Mouse (Mus musculus) stomach, embryonic 14.5 days (tissue): ENCODE results near the gene Aif1l. TPM values are rescaled to one million over a fixed set of nuclear protein-coding genes. Genes with fewer than 3 reads are reported as not detected.
A peak's percentile ranks its signal among the peaks of the same experiment; 100 is the strongest.

Source experiments
- ATAC-seq: fragments of 200-750 bp; cut with Nextera tagmentation; 2 replicates; pipeline ENCODE4 v1.8.0; 2017; ENCODE audit warnings: low read depth, moderate TSS enrichment; ENCODE audit not compliant: insufficient number of reproducible peaks, insufficient read depth, low FRiP score
- H3K27ac ChIP-seq: fragments of 300-500 bp; sonication (generic); 2 replicates; pipeline ENCODE4 v1.5.1; 2014; ENCODE audit warnings: mild to moderate bottlenecking, low read length, moderate library complexity, mixed read lengths
- H3K27me3 ChIP-seq: fragments of 300-500 bp; sonication (generic); 2 replicates; pipeline ENCODE4 v1.6.1; 2014; ENCODE audit warnings: low read length, control low read depth, mixed read lengths; ENCODE audit not compliant: control insufficient read depth, insufficient read depth
- H3K36me3 ChIP-seq: fragments of 300-500 bp; sonication (generic); 2 replicates; pipeline ENCODE4 v1.6.1; 2014; ENCODE audit warnings: mild to moderate bottlenecking, control low read depth, low read length, moderate library complexity, mixed read lengths; ENCODE audit not compliant: control insufficient read depth, insufficient read depth
- H3K4me1 ChIP-seq: fragments of 300-500 bp; sonication (generic); 2 replicates; pipeline ENCODE4 v1.6.1; 2014; ENCODE audit warnings: low read length, control low read depth, mixed read lengths; ENCODE audit not compliant: control insufficient read depth, insufficient read depth
- H3K4me2 ChIP-seq: fragments of 300-500 bp; sonication (generic); replicated peaks from 2 replicates; pipeline ENCODE4 v1.6.1; 2014; ENCODE audit warnings: low read depth, low read length, control low read depth
- H3K4me3 ChIP-seq: fragments of 300-500 bp; sonication (generic); 2 replicates; pipeline ENCODE4 v1.5.1; 2014; ENCODE audit warnings: low read depth, low read length, control low read depth
- H3K9ac ChIP-seq: fragments of 300-500 bp; sonication (generic); replicated peaks from 2 replicates; pipeline ENCODE4 v1.6.1; 2014; ENCODE audit warnings: low read depth, mild to moderate bottlenecking, control low read depth, low read length, moderate library complexity, mixed read lengths
- H3K9me3 ChIP-seq: fragments of 300-500 bp; sonication (generic); 2 replicates; pipeline ENCODE4 v1.6.1; 2016; ENCODE audit warnings: low read depth, low read length, control low read depth; ENCODE audit not compliant: control insufficient read depth
- WGBS: fragments of 180-500 bp; shearing (Covaris S2); extraction: QIAGEN DNeasy Blood & Tissue Kit; methylation state at CpG from one replicate; pipeline ENCODE4 v1.1.7; 2014; 5-methylcytosine and 5-hydroxymethylcytosine counted together
- polyA plus RNA-seq: library from polyadenylated mRNA; unstranded; fragments of >200 nt; fragmentation: Nextera tagmentation; extraction: Ambion mirVana; gene quantifications from 2 replicates; pipeline ENCODE4 v1.2.1, GENCODE M21; 2014

Aif1l gene
- polyA plus RNA-seq: 18.2 and 21.4 TPM in 2 replicates

DNA sequence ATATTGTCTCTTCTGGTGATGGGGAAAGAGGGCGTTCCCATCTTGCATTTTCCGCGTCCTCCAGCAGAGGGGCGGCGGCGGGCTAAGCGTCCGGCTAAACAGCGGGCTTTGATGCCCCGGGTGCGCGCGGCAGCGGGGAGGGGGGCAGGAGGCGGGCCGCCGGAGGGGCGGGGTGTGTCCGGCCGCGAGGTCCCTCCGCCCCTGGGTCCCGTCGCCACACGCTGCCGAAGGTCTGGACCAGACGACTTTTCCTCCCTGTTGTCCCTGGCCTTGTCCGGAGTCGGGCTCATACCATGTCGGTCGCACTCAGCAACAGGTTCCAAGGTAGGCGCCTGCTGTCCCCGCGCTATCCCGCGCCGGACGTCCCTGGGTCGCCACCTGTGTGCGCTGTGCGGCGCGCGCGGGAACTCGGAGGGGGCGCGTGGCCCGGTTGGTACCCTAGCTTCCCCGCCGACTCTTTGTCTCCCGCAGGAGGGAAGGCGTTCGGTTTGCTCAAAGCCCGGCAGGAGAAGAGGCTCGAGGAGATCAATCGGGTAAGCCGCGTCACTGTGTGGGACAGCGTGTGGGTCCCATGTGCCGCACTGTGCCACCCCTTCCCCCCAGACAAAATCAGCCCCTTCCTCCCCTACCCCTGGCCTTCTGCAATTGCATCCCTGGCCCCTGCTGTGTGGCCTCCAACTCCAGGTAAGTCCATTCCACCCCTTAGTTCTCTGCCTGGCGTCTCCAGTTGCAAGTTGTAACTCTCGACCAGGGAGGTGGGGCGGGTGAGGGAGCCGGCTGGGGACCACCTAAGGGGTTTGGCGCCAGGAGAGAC, at the start of gene Aif1l:
Gene Aif1l (plus strand): TSS at position 82 of the 814 bp plus-strand sequence.
- no peaks in the 10 kb centered on the region for H3K9me3 ChIP-seq
- no peak within 1 kb of the TSS for H3K27ac ChIP-seq
- peaks cover 4% of the 10 kb centered on the region; the same call in 1 of the 2 replicates for H3K4me1 ChIP-seq
- H3K9ac ChIP-seq: peak within 1 kb of the TSS; percentile 50; the same call in 1 of the 2 replicates
- H3K4me2 ChIP-seq: peak within 1 kb of the TSS; percentile 98
- H3K36me3 ChIP-seq: no peaks in the 10 kb centered on the region
- under 1% methylated on average over 61 of the region's 66 CpGs for WGBS
- peak within 1 kb of the TSS; percentile 69 for H3K4me3 ChIP-seq
- peak; percentile 57 for ATAC-seq
- no peaks in the 10 kb centered on the region for H3K27me3 ChIP-seq

DNA sequence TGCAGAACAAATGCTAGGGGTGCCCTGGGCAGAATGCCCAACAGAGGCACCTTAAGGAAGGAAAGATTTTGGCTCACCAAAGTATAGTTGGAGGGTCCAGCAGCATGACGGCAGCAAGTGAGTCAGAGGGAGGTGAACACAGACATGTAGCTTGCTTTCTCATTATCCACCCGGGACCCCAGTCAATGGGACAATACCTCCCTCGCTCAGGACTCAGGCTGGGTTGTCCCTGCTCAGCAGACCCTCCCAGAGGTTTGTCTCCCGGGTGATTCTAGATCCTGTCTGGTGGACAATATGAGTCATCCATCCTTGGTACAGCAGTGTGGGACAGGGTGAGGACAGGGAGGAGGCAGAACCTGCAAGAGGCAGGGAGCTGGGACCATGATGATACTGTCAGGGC, 49.0 kb upstream of the Aif1l start:
- no peak overlapping the region for H3K27ac ChIP-seq
- 77% methylated on average over 4 of the region's 4 CpGs for WGBS
- H3K36me3 ChIP-seq: no peaks in the 10 kb centered on the region
- H3K4me1 ChIP-seq: 0 out of 2 replicates have a peak, but pooled peaks cover 1% of the 10 kb centered on the region
- no peak for ATAC-seq
- H3K27me3 ChIP-seq: no peaks in the 10 kb centered on the region
- H3K9ac ChIP-seq: no peak overlapping the region
- no peaks in the 10 kb centered on the region for H3K9me3 ChIP-seq
- no peak overlapping the region for H3K4me3 ChIP-seq
- H3K4me2 ChIP-seq: no peak overlapping the region

DNA sequence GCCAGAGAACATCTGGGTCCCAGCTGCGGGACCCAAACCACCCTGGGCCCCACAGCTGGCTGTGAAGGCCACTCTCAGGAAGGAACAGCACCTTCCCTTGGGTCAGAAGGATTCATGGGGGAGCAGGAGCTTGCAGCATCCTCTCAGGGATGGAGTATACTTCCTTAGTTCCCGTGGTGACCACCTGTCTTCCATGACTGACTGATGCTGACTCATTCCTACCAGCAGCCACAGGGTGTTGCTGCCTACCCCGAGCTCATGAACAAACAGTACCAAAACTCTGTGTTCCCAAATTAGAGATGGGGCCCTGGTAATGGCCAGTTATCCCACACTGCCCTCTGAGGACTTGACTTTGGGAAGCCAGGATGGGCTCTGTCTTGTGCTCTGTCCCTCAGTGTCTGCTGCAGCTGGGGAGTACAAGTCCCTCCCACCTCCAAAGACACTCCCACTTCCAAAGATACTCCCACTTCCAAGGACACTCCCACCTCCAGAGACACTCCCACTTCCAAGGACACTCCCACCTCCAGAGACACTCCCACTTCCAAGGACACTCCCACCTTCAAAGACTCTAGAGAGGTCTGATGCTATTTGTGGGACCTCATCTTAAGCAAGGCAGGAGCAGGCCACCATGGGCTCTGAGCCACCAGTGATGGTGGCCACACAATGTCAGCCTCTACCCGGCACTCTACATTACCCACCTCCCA, 48.1 kb upstream of the Aif1l start:
- no peak overlapping the region for H3K9ac ChIP-seq
- 0 out of 2 replicates have a peak, but pooled peaks cover 5% of the 10 kb centered on the region for H3K4me1 ChIP-seq
- no peaks in the 10 kb centered on the region for H3K36me3 ChIP-seq
- H3K27me3 ChIP-seq: no peaks in the 10 kb centered on the region
- H3K9me3 ChIP-seq: no peaks in the 10 kb centered on the region
- no peak overlapping the region for H3K4me3 ChIP-seq
- H3K27ac ChIP-seq: no peak overlapping the region
- 60% methylated on average over 4 of the region's 4 CpGs for WGBS
- ATAC-seq: peak; percentile 25; the same call in 1 of the 2 replicates
- no peak overlapping the region for H3K4me2 ChIP-seq

DNA sequence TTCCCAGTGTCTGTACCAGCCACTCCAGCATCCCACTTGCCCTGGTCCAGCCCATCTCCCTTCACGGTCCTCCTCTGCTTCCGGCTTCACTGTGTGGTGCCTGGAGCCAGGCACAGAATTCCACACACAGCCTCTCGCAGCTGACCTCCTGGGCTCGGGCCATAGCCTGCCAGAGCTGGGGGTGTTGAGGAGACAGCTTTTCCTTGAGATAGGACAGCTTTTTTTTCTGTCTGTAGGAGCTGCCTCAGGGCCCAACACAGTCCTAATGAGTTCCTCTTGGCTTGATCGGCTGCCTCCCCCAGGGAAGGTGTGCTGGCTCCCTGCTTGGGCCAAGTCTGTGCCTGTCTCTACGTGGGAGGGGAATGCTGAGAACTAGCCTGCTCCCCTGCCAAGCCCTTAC, 45.9 kb upstream of the Aif1l start:
- Histone ChIP-seq H3K4me2 (no peak overlapping the region), H3K4me1 (0 out of 2 replicates have a peak, but pooled peaks cover 5% of the 10 kb centered on the region), H3K9ac (no peak overlapping the region), H3K27ac (no peak overlapping the region), H3K9me3 (no peaks in the 10 kb centered on the region), H3K4me3 (no peak overlapping the region), H3K36me3 (no peaks in the 10 kb centered on the region), H3K27me3 (no peaks in the 10 kb centered on the region)
- 28% methylated on average over 6 of the region's 6 CpGs for WGBS
- no peak for ATAC-seq

DNA sequence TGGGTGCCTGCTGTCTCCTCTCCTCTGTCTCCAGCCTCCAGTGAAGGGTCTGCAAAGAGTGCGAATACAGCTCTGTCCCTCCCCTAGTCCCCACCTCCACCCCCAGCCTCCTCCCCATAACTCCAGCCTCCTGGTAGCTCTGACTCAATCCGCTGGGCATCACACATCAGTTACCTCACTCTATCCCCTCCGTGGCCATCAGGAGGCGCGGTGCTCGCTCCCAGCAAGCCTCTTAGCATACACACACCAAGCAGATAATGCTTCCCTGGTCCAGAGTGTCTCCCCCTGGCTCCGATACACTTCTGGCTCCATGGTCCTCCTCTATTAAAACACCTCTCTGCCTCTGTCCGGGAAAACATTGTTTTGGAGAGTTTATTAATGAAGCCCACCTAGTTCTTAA, 45.3 kb upstream of the Aif1l start:
- Histone ChIP-seq H3K4me1 (0 out of 2 replicates have a peak, but pooled peaks cover 5% of the 10 kb centered on the region), H3K27me3 (no peaks in the 10 kb centered on the region), H3K9me3 (no peaks in the 10 kb centered on the region), H3K27ac (no peak overlapping the region), H3K36me3 (no peaks in the 10 kb centered on the region), H3K9ac (no peak overlapping the region), H3K4me3 (no peak overlapping the region), H3K4me2 (no peak overlapping the region)
- no peak for ATAC-seq
- WGBS: 16% methylated on average over 8 of the region's 8 CpGs

DNA sequence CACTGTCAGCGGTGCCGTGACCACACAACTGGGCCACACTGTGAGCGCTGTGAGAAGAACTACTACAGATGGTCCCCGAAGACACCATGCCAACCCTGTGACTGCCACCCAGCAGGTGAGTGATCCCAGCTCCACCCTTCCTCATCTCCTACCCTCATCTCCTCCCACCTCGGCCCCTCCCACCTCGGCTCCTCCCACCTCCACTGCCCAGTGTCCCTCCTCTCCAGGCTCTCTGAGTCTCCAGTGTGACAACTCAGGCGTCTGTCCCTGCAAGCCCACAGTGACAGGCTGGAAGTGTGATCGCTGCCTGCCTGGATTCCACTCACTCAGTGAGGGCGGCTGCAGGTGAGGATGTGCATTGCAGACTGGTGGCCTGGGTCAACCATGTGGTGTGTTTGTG, 44.3 kb upstream of the Aif1l start:
- no peak overlapping the region for H3K9ac ChIP-seq
- no peak; the same call in 1 of the 2 replicates for ATAC-seq
- no peak overlapping the region for H3K27ac ChIP-seq
- no peaks in the 10 kb centered on the region for H3K9me3 ChIP-seq
- H3K4me3 ChIP-seq: no peak overlapping the region
- H3K4me1 ChIP-seq: 0 out of 2 replicates have a peak, but pooled peaks cover 5% of the 10 kb centered on the region
- no peak overlapping the region for H3K4me2 ChIP-seq
- no peaks in the 10 kb centered on the region for H3K36me3 ChIP-seq
- no peaks in the 10 kb centered on the region for H3K27me3 ChIP-seq
- 32% methylated on average over 9 of the region's 9 CpGs for WGBS

DNA sequence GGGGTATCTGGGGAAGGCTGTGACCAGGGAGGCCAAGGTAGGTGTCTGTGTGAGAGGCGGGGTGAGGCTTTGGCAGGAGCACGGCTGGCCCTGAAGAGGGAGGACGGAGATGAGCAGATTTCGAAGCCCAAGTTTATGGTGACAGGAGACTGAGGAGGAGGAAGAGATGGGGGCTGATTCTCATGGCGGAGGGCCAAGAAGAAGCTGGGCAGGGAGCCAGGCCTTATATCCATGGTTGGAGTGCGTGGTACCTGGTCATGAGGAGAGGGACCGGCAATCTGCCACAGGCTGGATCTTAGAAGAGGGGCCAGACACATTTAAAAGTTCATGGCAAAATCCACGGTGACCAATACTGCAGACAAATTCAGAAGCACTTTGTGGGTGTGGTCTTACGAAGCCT, 43.5 kb upstream of the Aif1l start:
- H3K4me3 ChIP-seq: no peak overlapping the region
- no peak overlapping the region for H3K4me2 ChIP-seq
- no peak overlapping the region for H3K27ac ChIP-seq
- H3K27me3 ChIP-seq: no peaks in the 10 kb centered on the region
- 62% methylated on average over 9 of the region's 9 CpGs for WGBS
- H3K4me1 ChIP-seq: 0 out of 2 replicates have a peak, but pooled peaks cover 5% of the 10 kb centered on the region
- ATAC-seq: no peak
- H3K9ac ChIP-seq: no peak overlapping the region
- no peaks in the 10 kb centered on the region for H3K9me3 ChIP-seq
- no peaks in the 10 kb centered on the region for H3K36me3 ChIP-seq

DNA sequence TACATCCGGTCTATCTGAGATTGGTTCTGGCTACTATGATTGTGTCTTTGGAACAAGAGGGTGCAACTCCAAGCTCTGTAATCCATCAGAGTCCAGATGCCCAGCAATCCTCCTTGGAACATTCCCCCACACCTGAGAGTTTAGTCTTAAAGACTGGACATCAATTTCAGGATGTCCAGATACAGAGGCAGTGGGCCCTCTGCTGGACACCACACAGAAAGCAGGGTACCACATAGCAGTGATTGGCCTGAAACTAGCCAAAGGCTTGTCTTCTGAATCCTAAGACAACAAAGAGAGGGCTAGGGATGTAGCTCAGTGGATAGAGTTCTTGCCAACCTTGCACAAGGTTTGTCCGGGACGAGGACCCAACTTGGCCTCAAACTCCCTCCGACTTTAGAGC, 37.4 kb upstream of the Aif1l start:
- Histone ChIP-seq H3K9me3 (no peaks in the 10 kb centered on the region), H3K4me3 (no peak overlapping the region), H3K27me3 (no peaks in the 10 kb centered on the region), H3K4me2 (no peak overlapping the region), H3K36me3 (no peaks in the 10 kb centered on the region), H3K9ac (no peak overlapping the region), H3K4me1 (no peaks in the 10 kb centered on the region), H3K27ac (no peak overlapping the region)
- no peak for ATAC-seq
- 80% methylated on average over 4 of the region's 4 CpGs for WGBS
